Mouse (Mus musculus): ENCODE results near the gene Prap1.

- TF ChIP-seq CTCF (conservative IDR thresholded peaks at IDR 0.05; ENCODE audit: low read length) (no peak), NANOG (IDR thresholded peaks at IDR 0.05; ENCODE audit: borderline replicate concordance, low read length) (no peak), POU5F1 (IDR thresholded peaks at IDR 0.05; ENCODE audit: borderline replicate concordance, low read length) (no peak)
These were observed 32.8 kb downstream of the Prap1 start for GRCm38 (mm10) chr7:140126022-140126350.
